Mouse (Mus musculus): ENCODE results near the gene Bub1. TPM values are rescaled to one million over a fixed set of nuclear protein-coding genes. Genes with fewer than 3 reads are reported as not detected.
A peak's percentile ranks its signal among the peaks of the same experiment; 100 is the strongest.

Gene Bub1
- polyA plus RNA-seq, 1 experiment from 2014 or later: 68.3 TPM

DNA sequence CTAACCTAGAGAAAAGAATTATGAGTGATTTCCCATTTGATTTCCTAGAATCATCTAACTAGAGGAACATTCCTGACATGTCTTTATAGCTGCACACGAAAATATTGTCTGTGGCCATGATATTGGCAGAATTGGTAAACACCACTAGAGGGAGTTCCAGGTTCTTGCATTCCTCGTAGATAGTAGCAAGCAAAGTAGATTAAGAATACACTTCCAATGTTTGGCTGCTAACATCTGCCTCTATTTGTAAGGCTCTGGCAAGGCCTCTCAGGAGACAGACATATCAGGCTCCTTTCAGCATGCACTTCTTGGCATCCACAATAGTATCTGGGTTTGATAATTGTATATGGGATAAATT, 1.1 kb upstream of the Bub1 start:
- ATAC-seq (ENCODE audit: low FRiP score, low read depth): no peak
- 23% methylated on average over 2 of the region's 2 CpGs for WGBS
- H3K9ac ChIP-seq (replicated peaks): no peak overlapping the region
- peaks cover 15% of the 10 kb centered on the region for H3K4me1 ChIP-seq
- no peaks in the 10 kb centered on the region for H3K36me3 ChIP-seq
- no peak overlapping the region for H3K27ac ChIP-seq (replicated peaks)
- no peaks in the 10 kb centered on the region for H3K9me3 ChIP-seq
- no peak overlapping the region for H3K4me3 ChIP-seq
- peaks cover 9% of the 10 kb centered on the region; the same call in 1 of the 2 replicates for H3K27me3 ChIP-seq
- no peak overlapping the region for H3K4me2 ChIP-seq (replicated peaks)

DNA sequence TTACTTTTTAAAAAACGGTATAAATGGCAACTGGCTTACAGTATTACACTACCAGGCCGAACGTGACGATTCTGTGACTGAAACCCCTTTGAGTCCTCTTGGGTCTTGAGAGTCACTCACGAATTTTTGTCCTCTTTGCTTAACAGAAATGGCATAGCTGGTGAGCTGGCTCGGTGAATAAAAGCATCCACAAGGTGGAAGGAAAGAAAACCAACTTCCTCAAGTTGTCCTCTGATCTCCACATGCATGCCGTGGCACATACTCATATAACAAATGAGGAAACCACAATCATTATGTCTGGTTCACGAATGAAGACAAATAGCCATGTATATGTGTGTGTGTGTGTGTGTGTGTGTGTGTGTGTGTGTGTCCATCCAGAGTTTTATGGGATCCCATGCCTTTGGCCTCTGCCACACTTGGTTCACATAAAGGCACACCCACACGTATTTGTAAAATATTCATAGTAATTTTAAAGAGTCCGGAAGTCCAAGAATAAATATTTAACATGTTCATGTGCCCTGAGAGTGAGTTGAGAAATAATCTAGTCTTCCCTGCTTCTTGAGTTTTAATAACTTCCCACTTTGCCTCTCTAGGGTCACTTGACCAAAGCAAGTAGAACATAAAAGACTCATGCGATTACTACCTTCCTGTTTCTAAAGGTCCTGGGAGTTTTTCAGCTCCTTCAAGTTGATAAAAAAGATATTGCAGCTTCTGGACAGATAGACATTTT, 603 bp upstream of the Bub1 start:
- H3K9me3 ChIP-seq: no peaks in the 10 kb centered on the region
- H3K27me3 ChIP-seq: peaks cover 9% of the 10 kb centered on the region; the same call in 1 of the 2 replicates
- peak overlapping the region; percentile 69 for H3K4me3 ChIP-seq
- peaks cover under 1% of the 10 kb centered on the region; the same call in 1 of the 2 replicates for H3K36me3 ChIP-seq
- no peak overlapping the region for H3K27ac ChIP-seq (replicated peaks)
- ATAC-seq (ENCODE audit: low FRiP score, low read depth): no peak; the same call in 1 of the 2 replicates
- H3K4me2 ChIP-seq (replicated peaks): peak overlapping the region; percentile 79
- peaks cover 15% of the 10 kb centered on the region for H3K4me1 ChIP-seq
- 42% methylated on average over 11 of the region's 11 CpGs for WGBS
- peak overlapping the region; percentile 31; the same call in 1 of the 2 replicates for H3K9ac ChIP-seq (replicated peaks)

DNA sequence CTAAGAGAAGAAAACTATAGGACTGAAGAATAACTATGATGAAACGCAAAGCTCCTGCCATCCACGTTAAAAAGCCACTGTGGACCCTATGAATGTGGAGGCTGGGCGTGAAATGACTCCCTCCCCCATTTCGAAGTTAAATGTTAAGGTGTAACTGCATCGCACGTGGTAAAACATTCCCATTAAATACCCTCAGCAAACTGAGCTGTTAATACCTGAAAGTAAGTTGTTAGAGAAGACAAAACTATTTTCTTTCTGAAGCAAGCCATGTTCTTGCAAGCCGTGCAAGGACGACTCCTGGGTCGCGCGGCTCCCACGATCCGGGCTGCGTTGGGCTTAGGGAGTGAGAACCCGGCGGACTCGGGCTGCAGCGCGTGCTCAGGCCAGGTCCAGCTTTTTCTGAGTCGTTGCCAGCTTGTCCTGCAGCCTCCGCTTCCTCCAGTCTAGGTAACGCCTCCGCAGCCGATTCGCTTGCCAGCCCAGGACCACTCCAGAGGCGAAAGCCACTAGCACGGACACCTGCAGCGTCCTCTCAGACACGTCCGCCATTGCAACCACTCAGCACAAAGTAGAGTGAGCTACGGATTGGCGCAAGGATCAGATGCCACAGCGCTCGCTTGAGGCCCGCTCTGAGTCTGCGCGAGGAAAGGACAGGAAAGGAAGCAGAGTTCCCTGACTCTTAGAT, 39.6 kb downstream of the Bub1 start, which contains the start of gene Mtln:
Mtln (minus strand) TSS at position 570 of the 685 bp plus-strand sequence.
- Histone ChIP-seq H3K4me2 (replicated peaks) (peak within 1 kb of the TSS; percentile 64), H3K27me3 (no peaks in the 10 kb centered on the region), H3K4me3 (peak within 1 kb of the TSS; percentile 77), H3K4me1 (peaks cover 29% of the 10 kb centered on the region), H3K27ac (replicated peaks) (peak within 1 kb of the TSS; percentile 85), H3K9me3 (no peaks in the 10 kb centered on the region), H3K36me3 (no peaks in the 10 kb centered on the region), H3K9ac (replicated peaks) (peak within 1 kb of the TSS; percentile 80)
- ATAC-seq (ENCODE audit: low FRiP score, low read depth): peak; percentile 93
- 1% methylated on average over 37 of the region's 37 CpGs for WGBS

DNA sequence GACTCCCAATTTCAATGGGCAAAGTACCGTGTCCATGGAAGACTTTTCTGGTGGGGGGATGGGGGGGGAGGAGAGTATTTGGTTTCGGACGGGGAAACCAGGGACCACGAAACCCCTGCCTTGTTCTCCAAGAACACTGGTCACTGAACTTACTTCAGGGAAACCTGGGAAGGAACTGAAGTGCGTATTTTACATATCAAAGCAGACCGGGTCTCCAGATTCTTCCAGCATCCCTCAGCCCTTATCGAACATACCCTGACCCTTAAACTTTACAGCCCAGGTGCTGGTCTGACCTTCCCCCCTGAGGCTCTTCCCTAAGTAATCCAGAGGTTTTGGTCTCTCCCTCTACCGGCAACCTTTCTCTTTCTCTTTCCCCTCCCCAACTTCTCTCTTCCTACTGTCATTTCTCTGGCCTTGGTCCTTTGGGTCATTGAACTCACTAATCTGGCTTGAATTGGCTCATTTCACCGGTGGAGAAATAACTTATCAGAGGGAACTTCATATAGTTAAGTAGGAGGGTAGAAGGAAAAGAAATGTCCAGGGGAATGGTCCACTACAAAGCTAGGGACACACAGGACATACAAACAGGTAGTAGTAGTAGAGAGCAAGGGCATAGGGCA, 41.9 kb downstream of the Bub1 start:
- Histone ChIP-seq H3K9ac (replicated peaks) (peak overlapping the region; percentile 72; the same call in 1 of the 2 replicates), H3K27ac (replicated peaks) (no peak overlapping the region), H3K4me2 (replicated peaks) (peak overlapping the region; percentile 74), H3K4me1 (peaks cover 29% of the 10 kb centered on the region), H3K27me3 (no peaks in the 10 kb centered on the region), H3K4me3 (peak overlapping the region; percentile 72), H3K36me3 (no peaks in the 10 kb centered on the region), H3K9me3 (no peaks in the 10 kb centered on the region)
- ATAC-seq (ENCODE audit: low FRiP score, low read depth): no peak
- 23% methylated on average over 9 of the region's 9 CpGs for WGBS

- 6% methylated on average over 11 of the region's 11 CpGs for WGBS
- Histone ChIP-seq H3K9ac (replicated peaks) (peak overlapping the region; percentile 72), H3K4me1 (peaks cover 29% of the 10 kb centered on the region), H3K27me3 (no peaks in the 10 kb centered on the region), H3K36me3 (no peaks in the 10 kb centered on the region), H3K9me3 (no peaks in the 10 kb centered on the region), H3K4me3 (peak overlapping the region; percentile 72), H3K27ac (replicated peaks) (peak overlapping the region; percentile 26; the same call in 1 of the 2 replicates), H3K4me2 (replicated peaks) (peak overlapping the region; percentile 74)
- ATAC-seq (ENCODE audit: low FRiP score, low read depth): 0 out of 2 replicates have a peak, but pooled peaks have one; percentile 32
Observed at GRCm38 (mm10) chr2:127789138-127789537, 42.5 kb downstream of the Bub1 start.

DNA sequence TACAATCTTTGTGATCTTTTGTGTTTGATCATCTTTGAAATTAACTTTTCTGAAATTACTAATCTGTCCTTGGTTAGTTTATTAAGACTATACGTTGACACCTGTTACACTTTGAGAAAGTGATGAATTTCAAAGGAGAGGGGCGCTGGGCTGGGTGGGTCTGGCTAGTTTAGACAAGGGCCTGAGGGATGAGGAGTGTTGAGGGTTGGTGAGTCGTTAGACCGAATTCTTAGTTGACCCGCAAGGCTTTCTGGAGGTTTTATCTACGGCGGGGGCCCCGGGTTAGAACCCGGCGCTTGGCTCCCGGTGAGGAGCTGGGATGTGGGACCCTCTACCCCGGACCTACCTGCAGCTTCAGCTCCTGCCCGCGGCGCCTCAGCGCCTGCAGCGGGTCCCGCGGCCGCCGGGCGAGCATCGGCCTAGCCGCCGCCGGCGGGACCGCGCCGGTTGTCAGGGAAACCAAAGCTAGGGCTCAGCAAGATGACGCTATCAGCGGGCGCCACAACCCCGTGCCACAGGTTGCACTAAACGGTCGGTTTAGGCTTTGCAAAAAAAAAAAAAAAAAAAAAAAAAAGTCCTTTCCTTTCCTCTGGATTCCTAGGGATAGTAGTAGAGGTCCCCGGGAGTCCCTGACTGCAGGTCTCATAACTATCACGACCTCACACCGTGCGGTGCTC, 43.1 kb downstream of the Bub1 start, which contains the start of gene Nphp1:
Nphp1 (minus strand) TSS at position 458 of the 677 bp plus-strand sequence.
- H3K27ac ChIP-seq (replicated peaks): peak within 1 kb of the TSS; percentile 52; the same call in 1 of the 2 replicates
- H3K36me3 ChIP-seq: no peaks in the 10 kb centered on the region
- ATAC-seq (ENCODE audit: low FRiP score, low read depth): peak; percentile 79
- H3K4me2 ChIP-seq (replicated peaks): peak within 1 kb of the TSS; percentile 74
- peak within 1 kb of the TSS; percentile 72 for H3K4me3 ChIP-seq
- H3K27me3 ChIP-seq: no peaks in the 10 kb centered on the region
- H3K9me3 ChIP-seq: no peaks in the 10 kb centered on the region
- WGBS: under 1% methylated on average over 40 of the region's 40 CpGs
- peaks cover 29% of the 10 kb centered on the region for H3K4me1 ChIP-seq
- H3K9ac ChIP-seq (replicated peaks): peak within 1 kb of the TSS; percentile 72

DNA sequence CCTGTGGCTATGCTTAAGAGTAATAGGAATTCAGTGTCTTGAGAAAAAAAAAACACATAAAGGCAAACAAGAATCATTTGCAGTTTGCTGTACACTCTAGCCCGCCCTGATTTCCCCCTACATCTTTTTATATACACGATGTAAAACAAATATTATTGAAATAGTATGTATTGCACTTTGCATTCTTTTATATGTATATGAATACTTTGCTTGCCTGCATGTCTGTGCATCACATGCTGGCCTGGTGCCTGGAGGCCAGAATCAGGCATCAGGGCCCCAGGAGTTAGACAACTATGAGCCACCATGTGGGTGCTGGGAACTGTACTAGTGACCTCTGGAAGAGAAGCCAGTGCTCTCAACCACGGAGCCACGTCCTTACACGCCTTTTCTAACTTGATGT, 44.4 kb downstream of the Bub1 start:
- H3K4me3 ChIP-seq: no peak overlapping the region
- no peak overlapping the region for H3K4me2 ChIP-seq (replicated peaks)
- H3K4me1 ChIP-seq: peaks cover 29% of the 10 kb centered on the region
- H3K36me3 ChIP-seq: no peaks in the 10 kb centered on the region
- no peaks in the 10 kb centered on the region for H3K27me3 ChIP-seq
- no peaks in the 10 kb centered on the region for H3K9me3 ChIP-seq
- WGBS: 93% methylated on average over 5 of the region's 5 CpGs
- ATAC-seq (ENCODE audit: low FRiP score, low read depth): no peak
- no peak overlapping the region for H3K27ac ChIP-seq (replicated peaks)
- no peak overlapping the region for H3K9ac ChIP-seq (replicated peaks)

- WGBS: 91% methylated on average over 5 of the region's 5 CpGs
- H3K9ac ChIP-seq (replicated peaks): no peak overlapping the region
- peaks cover 10% of the 10 kb centered on the region for H3K4me1 ChIP-seq
- no peak for ATAC-seq (ENCODE audit: low FRiP score, low read depth)
- peaks cover 29% of the 10 kb centered on the region for H3K36me3 ChIP-seq
- H3K27me3 ChIP-seq: no peaks in the 10 kb centered on the region
- H3K4me2 ChIP-seq (replicated peaks): no peak overlapping the region
- no peaks in the 10 kb centered on the region for H3K9me3 ChIP-seq
- H3K27ac ChIP-seq (replicated peaks): no peak overlapping the region
- no peak overlapping the region for H3K4me3 ChIP-seq
Observed at GRCm38 (mm10) chr2:127778451-127778850, 53.2 kb downstream of the Bub1 start.

DNA sequence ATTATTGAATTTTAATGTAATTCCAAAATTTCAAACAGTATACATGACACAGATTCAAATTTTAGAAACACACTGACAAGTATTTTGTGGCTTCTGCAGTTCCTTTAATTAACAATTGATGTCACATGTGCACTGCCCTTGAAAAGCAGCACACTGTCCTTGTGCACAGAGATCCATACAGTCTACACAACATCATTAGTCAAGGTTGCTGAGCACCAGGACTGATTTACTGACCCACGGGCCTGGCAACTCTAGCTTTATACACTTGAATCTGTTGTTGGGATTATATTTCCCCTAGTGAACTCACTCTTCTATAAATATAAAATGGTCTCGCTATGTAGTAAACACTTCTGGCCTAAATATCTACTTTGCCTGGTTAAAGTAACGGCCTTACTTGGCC, 56.7 kb downstream of the Bub1 start:
- peaks cover 48% of the 10 kb centered on the region for H3K36me3 ChIP-seq
- H3K27ac ChIP-seq (replicated peaks): peak overlapping the region; percentile 54; the same call in 1 of the 2 replicates
- H3K4me3 ChIP-seq: no peak overlapping the region
- peaks cover 10% of the 10 kb centered on the region for H3K4me1 ChIP-seq
- 0 out of 2 replicates have a peak, but pooled peaks have one; percentile 58 for ATAC-seq (ENCODE audit: low FRiP score, low read depth)
- no peak overlapping the region for H3K9ac ChIP-seq (replicated peaks)
- no peaks in the 10 kb centered on the region for H3K27me3 ChIP-seq
- H3K9me3 ChIP-seq: no peaks in the 10 kb centered on the region
- H3K4me2 ChIP-seq (replicated peaks): no peak overlapping the region
- WGBS: 65% methylated on average over 3 of the region's 3 CpGs

- H3K27me3 ChIP-seq: no peaks in the 10 kb centered on the region
- H3K27ac ChIP-seq (replicated peaks): peak overlapping the region; percentile 82
- H3K4me3 ChIP-seq: 0 out of 2 replicates have a peak overlapping the region, but pooled peaks have one; percentile 4
- peaks cover 47% of the 10 kb centered on the region for H3K36me3 ChIP-seq
- ATAC-seq (ENCODE audit: low FRiP score, low read depth): peak; percentile 68
- H3K9me3 ChIP-seq: no peaks in the 10 kb centered on the region
- WGBS: 0% methylated on average over 1 of the region's 1 CpGs
- peak overlapping the region; percentile 38 for H3K4me2 ChIP-seq (replicated peaks)
- H3K4me1 ChIP-seq: peaks cover 10% of the 10 kb centered on the region
- H3K9ac ChIP-seq (replicated peaks): 0 out of 2 replicates have a peak overlapping the region, but pooled peaks have one; percentile 43
Observed at GRCm38 (mm10) chr2:127774578-127774941, 57.1 kb downstream of the Bub1 start.

- H3K27ac ChIP-seq (replicated peaks): peak overlapping the region; percentile 82
- H3K9ac ChIP-seq (replicated peaks): peak overlapping the region; percentile 43; the same call in 1 of the 2 replicates
- H3K36me3 ChIP-seq: peaks cover 46% of the 10 kb centered on the region
- 0 out of 2 replicates have a peak overlapping the region, but pooled peaks have one; percentile 4 for H3K4me3 ChIP-seq
- H3K9me3 ChIP-seq: no peaks in the 10 kb centered on the region
- H3K27me3 ChIP-seq: no peaks in the 10 kb centered on the region
- 23% methylated on average over 15 of the region's 15 CpGs for WGBS
- H3K4me1 ChIP-seq: peaks cover 10% of the 10 kb centered on the region
- ATAC-seq (ENCODE audit: low FRiP score, low read depth): peak; percentile 85
- peak overlapping the region; percentile 38 for H3K4me2 ChIP-seq (replicated peaks)
Observed at GRCm38 (mm10) chr2:127773938-127774577, 57.6 kb downstream of the Bub1 start.

Measured in midbrain, embryonic 12.5 days (tissue).